Mouse (Mus musculus) stomach, embryonic 14.5 days (tissue): Measurements from ENCODE around the gene B3gntl1. TPM values are rescaled to one million over a fixed set of nuclear protein-coding genes. Genes with fewer than 3 reads are reported as not detected.

Experiments used
- ATAC-seq: fragments of 200-750 bp; cut with Nextera tagmentation; 2 replicates; pipeline ENCODE4 v1.8.0; 2017; ENCODE audit warnings: low read depth, moderate TSS enrichment; ENCODE audit not compliant: insufficient number of reproducible peaks, insufficient read depth, low FRiP score
- H3K27ac ChIP-seq: fragments of 300-500 bp; sonication (generic); 2 replicates; pipeline ENCODE4 v1.5.1; 2014; ENCODE audit warnings: mild to moderate bottlenecking, low read length, moderate library complexity, mixed read lengths
- H3K27me3 ChIP-seq: fragments of 300-500 bp; sonication (generic); 2 replicates; pipeline ENCODE4 v1.6.1; 2014; ENCODE audit warnings: low read length, control low read depth, mixed read lengths; ENCODE audit not compliant: control insufficient read depth, insufficient read depth
- H3K36me3 ChIP-seq: fragments of 300-500 bp; sonication (generic); 2 replicates; pipeline ENCODE4 v1.6.1; 2014; ENCODE audit warnings: mild to moderate bottlenecking, control low read depth, low read length, moderate library complexity, mixed read lengths; ENCODE audit not compliant: control insufficient read depth, insufficient read depth
- H3K4me1 ChIP-seq: fragments of 300-500 bp; sonication (generic); 2 replicates; pipeline ENCODE4 v1.6.1; 2014; ENCODE audit warnings: low read length, control low read depth, mixed read lengths; ENCODE audit not compliant: control insufficient read depth, insufficient read depth
- H3K4me2 ChIP-seq: fragments of 300-500 bp; sonication (generic); replicated peaks from 2 replicates; pipeline ENCODE4 v1.6.1; 2014; ENCODE audit warnings: low read depth, low read length, control low read depth
- H3K4me3 ChIP-seq: fragments of 300-500 bp; sonication (generic); 2 replicates; pipeline ENCODE4 v1.5.1; 2014; ENCODE audit warnings: low read depth, low read length, control low read depth
- H3K9ac ChIP-seq: fragments of 300-500 bp; sonication (generic); replicated peaks from 2 replicates; pipeline ENCODE4 v1.6.1; 2014; ENCODE audit warnings: low read depth, mild to moderate bottlenecking, control low read depth, low read length, moderate library complexity, mixed read lengths
- H3K9me3 ChIP-seq: fragments of 300-500 bp; sonication (generic); 2 replicates; pipeline ENCODE4 v1.6.1; 2016; ENCODE audit warnings: low read depth, low read length, control low read depth; ENCODE audit not compliant: control insufficient read depth
- WGBS: fragments of 180-500 bp; shearing (Covaris S2); extraction: QIAGEN DNeasy Blood & Tissue Kit; methylation state at CpG from one replicate; pipeline ENCODE4 v1.1.7; 2014; 5-methylcytosine and 5-hydroxymethylcytosine counted together
- polyA plus RNA-seq: library from polyadenylated mRNA; unstranded; fragments of >200 nt; fragmentation: Nextera tagmentation; extraction: Ambion mirVana; gene quantifications from 2 replicates; pipeline ENCODE4 v1.2.1, GENCODE M21; 2014

Gene B3gntl1
- polyA plus RNA-seq, 1 experiment from 2014 or later: 9.0 TPM

GRCm38 (mm10) chr11:121709278-121709677, 36.3 kb upstream of the B3gntl1 start:
- Histone ChIP-seq H3K9me3 (no peaks in the 10 kb centered on the region), H3K4me2 (no peak overlapping the region)
- no peak for ATAC-seq

DNA sequence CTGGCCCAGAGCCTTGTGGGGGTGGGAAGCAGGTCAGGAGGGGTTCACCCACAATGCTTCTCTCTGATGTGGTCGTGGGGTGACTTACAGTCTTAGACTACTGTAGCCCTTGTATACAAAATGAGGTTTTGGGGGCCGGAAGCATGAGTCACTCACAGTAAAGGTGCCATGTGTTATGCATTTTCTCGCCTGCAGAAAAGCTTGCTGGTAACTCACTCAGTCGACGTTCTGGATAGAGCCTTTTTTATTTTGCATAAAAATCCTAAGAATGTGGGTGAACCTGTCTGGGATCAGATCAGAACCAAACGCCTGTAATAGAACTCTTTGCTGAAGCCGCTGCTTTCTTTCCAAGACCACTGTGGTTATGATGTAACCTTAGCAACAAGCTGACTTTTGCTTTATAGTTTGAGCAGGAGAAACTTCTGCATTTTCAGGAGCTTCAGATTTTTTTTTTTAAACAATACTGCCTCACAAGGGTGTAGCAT, 33.6 kb upstream of the B3gntl1 start:
- Histone ChIP-seq H3K27ac (0 out of 2 replicates have a peak overlapping the region, but pooled peaks have one; percentile 11), H3K4me2 (no peak overlapping the region), H3K4me1 (peaks cover 18% of the 10 kb centered on the region; the same call in 1 of the 2 replicates), H3K9me3 (no peaks in the 10 kb centered on the region), H3K9ac (no peak overlapping the region), H3K4me3 (no peak overlapping the region), H3K36me3 (no peaks in the 10 kb centered on the region), H3K27me3 (no peaks in the 10 kb centered on the region)
- no peak for ATAC-seq
- 20% methylated on average over 7 of the region's 7 CpGs for WGBS

More at GRCm38 (mm10) chr11:121709278-121709677, 36.3 kb upstream of the B3gntl1 start:
- 65% methylated on average over 4 of the region's 4 CpGs for WGBS
- Histone ChIP-seq H3K4me3 (no peak overlapping the region), H3K36me3 (no peaks in the 10 kb centered on the region), H3K4me1 (peaks cover 9% of the 10 kb centered on the region; the same call in 1 of the 2 replicates), H3K9ac (no peak overlapping the region), H3K27me3 (no peaks in the 10 kb centered on the region), H3K27ac (no peak overlapping the region)

GRCm38 (mm10) chr11:121703619-121704215, 30.8 kb upstream of the B3gntl1 start:
- WGBS: 15% methylated on average over 16 of the region's 16 CpGs
- Histone ChIP-seq H3K27me3 (no peaks in the 10 kb centered on the region), H3K36me3 (no peaks in the 10 kb centered on the region), H3K9ac (peak overlapping the region; percentile 69; the same call in 1 of the 2 replicates), H3K4me2 (peak overlapping the region; percentile 99), H3K4me1 (peaks cover 18% of the 10 kb centered on the region; the same call in 1 of the 2 replicates), H3K9me3 (no peaks in the 10 kb centered on the region), H3K27ac (no peak overlapping the region), H3K4me3 (peak overlapping the region; percentile 80)
- no peak for ATAC-seq

GRCm38 (mm10) chr11:121702895-121703618, 30.1 kb upstream of the B3gntl1 start:
- Histone ChIP-seq H3K9ac (peak overlapping the region; percentile 69), H3K27ac (peak overlapping the region; percentile 72; the same call in 1 of the 2 replicates), H3K4me2 (peak overlapping the region; percentile 99), H3K4me3 (peak overlapping the region; percentile 80), H3K36me3 (no peaks in the 10 kb centered on the region), H3K27me3 (no peaks in the 10 kb centered on the region), H3K9me3 (no peaks in the 10 kb centered on the region), H3K4me1 (peaks cover 18% of the 10 kb centered on the region; the same call in 1 of the 2 replicates)
- ATAC-seq: 0 out of 2 replicates have a peak, but pooled peaks have one; percentile 8
- under 1% methylated on average over 40 of the region's 40 CpGs for WGBS

- H3K4me3 ChIP-seq: peak overlapping the region; percentile 80
- peak overlapping the region; percentile 72; the same call in 1 of the 2 replicates for H3K27ac ChIP-seq
- peak; percentile 90 for ATAC-seq
- peak overlapping the region; percentile 69 for H3K9ac ChIP-seq
- under 1% methylated on average over 69 of the region's 69 CpGs for WGBS
- no peaks in the 10 kb centered on the region for H3K9me3 ChIP-seq
- H3K4me1 ChIP-seq: peaks cover 18% of the 10 kb centered on the region; the same call in 1 of the 2 replicates
- peak overlapping the region; percentile 99 for H3K4me2 ChIP-seq
- H3K27me3 ChIP-seq: no peaks in the 10 kb centered on the region
- no peaks in the 10 kb centered on the region for H3K36me3 ChIP-seq
These were observed 29.4 kb upstream of the B3gntl1 start for GRCm38 (mm10) chr11:121702111-121702894.

DNA sequence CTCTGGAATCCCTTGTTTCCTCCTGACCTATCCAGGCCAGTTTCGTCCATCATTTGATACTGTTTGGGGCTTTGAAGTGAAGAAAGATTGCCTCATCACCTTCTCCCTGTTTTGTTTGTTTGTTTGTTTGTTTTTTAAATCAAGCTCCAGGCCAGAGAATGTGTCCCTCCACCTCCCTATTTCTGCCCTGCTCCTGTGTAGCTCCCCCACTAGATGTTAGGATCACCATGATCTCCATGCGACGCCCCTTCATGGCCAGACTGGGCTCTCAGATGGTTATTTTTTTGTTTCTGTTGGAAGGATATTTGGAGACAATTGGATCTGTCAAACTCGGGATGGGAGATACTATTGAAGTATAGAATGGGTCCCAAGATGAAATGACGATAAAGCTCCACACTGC, 28.3 kb upstream of the B3gntl1 start, which contains the start of gene Metrnl:
TSS of gene Metrnl (plus strand) at position 301 of the 400 bp plus-strand sequence.
- H3K4me2 ChIP-seq: peak within 1 kb of the TSS; percentile 99
- no peaks in the 10 kb centered on the region for H3K27me3 ChIP-seq
- H3K9ac ChIP-seq: peak within 1 kb of the TSS; percentile 69
- H3K4me1 ChIP-seq: peaks cover 12% of the 10 kb centered on the region; the same call in 1 of the 2 replicates
- peak within 1 kb of the TSS; percentile 80 for H3K4me3 ChIP-seq
- H3K27ac ChIP-seq: peak within 1 kb of the TSS; percentile 72; the same call in 1 of the 2 replicates
- WGBS: 86% methylated on average over 5 of the region's 5 CpGs
- no peaks in the 10 kb centered on the region for H3K36me3 ChIP-seq
- ATAC-seq: no peak
- no peaks in the 10 kb centered on the region for H3K9me3 ChIP-seq

GRCm38 (mm10) chr11:121698381-121698955, 25.5 kb upstream of the B3gntl1 start:
- 0 out of 2 replicates have a peak, but pooled peaks cover 2% of the 10 kb centered on the region for H3K4me1 ChIP-seq
- H3K36me3 ChIP-seq: no peaks in the 10 kb centered on the region
- no peak overlapping the region for H3K9ac ChIP-seq
- H3K4me2 ChIP-seq: no peak overlapping the region
- H3K27me3 ChIP-seq: no peaks in the 10 kb centered on the region
- ATAC-seq: no peak
- H3K27ac ChIP-seq: no peak overlapping the region
- WGBS: 83% methylated on average over 5 of the region's 5 CpGs
- no peaks in the 10 kb centered on the region for H3K9me3 ChIP-seq
- H3K4me3 ChIP-seq: no peak overlapping the region
